Mouse (Mus musculus) forebrain, postnatal 0 days (tissue): Measurements from ENCODE around the gene Rcor1. TPM values are rescaled to one million over a fixed set of nuclear protein-coding genes. Genes with fewer than 3 reads are reported as not detected.
"Not testable (repeated sequence)": the region's sequence is repeated elsewhere in the genome, so short reads cannot be mapped to it uniquely, and the experiment has no call there.

Experiments
- ATAC-seq: fragments of 200-750 bp; cut with Nextera tagmentation; 2 replicates; pipeline ENCODE4 v1.8.0; 2017; ENCODE audit warnings: mild to moderate bottlenecking, moderate library complexity
- DNase-seq: peaks from one replicate; pipeline ENCODE4 v3.0.0-alpha.2; 2015
- H3K27ac ChIP-seq: fragments of 300-500 bp; sonication (generic); 2 replicates; pipeline ENCODE4 v1.5.1; 2014; ENCODE audit warnings: low read depth, mild to moderate bottlenecking, antibody characterized with exemption, low read length, moderate library complexity, mixed read lengths
- H3K27me3 ChIP-seq: fragments of 300-500 bp; sonication (generic); 2 replicates; pipeline ENCODE4 v1.6.1; 2014; ENCODE audit warnings: mild to moderate bottlenecking, low read length, mixed read lengths; ENCODE audit not compliant: insufficient read depth
- H3K36me3 ChIP-seq: fragments of 300-500 bp; sonication (generic); 2 replicates; pipeline ENCODE4 v1.6.1; 2014; ENCODE audit warnings: mild to moderate bottlenecking, moderate library complexity; ENCODE audit not compliant: insufficient read depth
- H3K4me1 ChIP-seq: fragments of 300-500 bp; sonication (generic); 2 replicates; pipeline ENCODE4 v1.6.1; 2014; ENCODE audit warnings: antibody characterized with exemption; ENCODE audit not compliant: insufficient read depth
- H3K4me2 ChIP-seq: fragments of 300-500 bp; sonication (generic); 2 replicates; pipeline ENCODE4 v1.6.1; 2014; ENCODE audit warnings: low read depth, mild to moderate bottlenecking, moderate library complexity
- H3K4me3 ChIP-seq: fragments of 300-500 bp; sonication (generic); 2 replicates; pipeline ENCODE4 v1.5.1; 2014; ENCODE audit warnings: low read depth, low read length, mixed read lengths
- H3K9ac ChIP-seq: fragments of 300-500 bp; sonication (generic); 2 replicates; pipeline ENCODE4 v1.6.1; 2014; ENCODE audit warnings: mild to moderate bottlenecking
- H3K9me3 ChIP-seq: fragments of 300-500 bp; sonication (generic); 2 replicates; pipeline ENCODE4 v1.6.1; 2016; ENCODE audit warnings: low read length
- CTCF ChIP-seq: sonication (generic); IDR thresholded peaks from 2 replicates; pipeline ENCODE4 v1.5.1; 2016; ENCODE audit warnings: antibody characterized with exemption, control low read depth, low read depth
- WGBS: fragments of 180-500 bp; shearing (Covaris S2); extraction: QIAGEN DNeasy Blood & Tissue Kit; methylation state at CpG from one replicate; pipeline ENCODE4 v1.1.7; 2014; 5-methylcytosine and 5-hydroxymethylcytosine counted together
- polyA plus RNA-seq: library from polyadenylated mRNA; unstranded; fragments of >200 nt; fragmentation: Nextera tagmentation; extraction: Ambion mirVana; gene quantifications from 2 replicates; pipeline ENCODE4 v1.2.1, GENCODE M21; 2015
- total RNA-seq: library from RNA; depleted of rRNA; stranded (reverse); fragments of >200 nt; gene quantifications from 2 replicates; pipeline ENCODE4 v1.2.3, GENCODE M21; 2014

Gene Rcor1
- total and polyA plus RNA-seq, 2 experiments from 2014 or later = 4.3 to 16.2 TPM

- Histone ChIP-seq H3K27me3 (no peaks in the 10 kb centered on the region), H3K9ac (no peak overlapping the region), H3K4me2 (no peak overlapping the region), H3K9me3 (no peaks in the 10 kb centered on the region), H3K36me3 (no peaks in the 10 kb centered on the region), H3K4me3 (no peak overlapping the region), H3K4me1 (0 out of 2 replicates have a peak, but pooled peaks cover 3% of the 10 kb centered on the region), H3K27ac (no peak overlapping the region)
- TF ChIP-seq CTCF = no peak
- 94% methylated on average over 13 of the region's 13 CpGs for WGBS
- ATAC-seq = no peak
- no peak for DNase-seq
Observed at GRCm38 (mm10) chr12:111067816-111068215, 28.7 kb downstream of the Rcor1 start.

DNA sequence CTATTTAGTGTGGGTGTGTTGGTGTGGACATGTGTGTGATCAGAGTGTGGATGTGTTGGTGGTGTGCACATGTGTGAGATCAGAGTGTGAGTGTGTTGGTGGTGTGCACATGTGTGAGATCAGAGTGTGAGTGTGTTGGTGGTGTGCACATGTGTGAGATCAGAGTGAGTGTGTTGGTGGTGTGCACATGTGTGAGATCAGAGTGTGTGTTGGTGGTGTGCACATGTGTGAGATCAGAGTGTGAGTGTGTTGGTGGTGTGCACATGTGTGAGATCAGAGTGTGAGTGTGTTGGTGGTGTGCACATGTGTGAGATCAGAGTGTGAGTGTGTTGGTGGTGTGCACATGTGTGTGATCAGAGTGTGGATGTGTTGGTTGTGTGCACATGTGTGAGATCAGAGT is 30.1 kb downstream of the Rcor1 start:
- not testable (repeated sequence) for H3K27ac ChIP-seq, ATAC-seq, H3K4me3 ChIP-seq, H3K4me2 ChIP-seq, H3K4me1 ChIP-seq, H3K27me3 ChIP-seq, DNase-seq, H3K36me3 ChIP-seq, H3K9me3 ChIP-seq, H3K9ac ChIP-seq

DNA sequence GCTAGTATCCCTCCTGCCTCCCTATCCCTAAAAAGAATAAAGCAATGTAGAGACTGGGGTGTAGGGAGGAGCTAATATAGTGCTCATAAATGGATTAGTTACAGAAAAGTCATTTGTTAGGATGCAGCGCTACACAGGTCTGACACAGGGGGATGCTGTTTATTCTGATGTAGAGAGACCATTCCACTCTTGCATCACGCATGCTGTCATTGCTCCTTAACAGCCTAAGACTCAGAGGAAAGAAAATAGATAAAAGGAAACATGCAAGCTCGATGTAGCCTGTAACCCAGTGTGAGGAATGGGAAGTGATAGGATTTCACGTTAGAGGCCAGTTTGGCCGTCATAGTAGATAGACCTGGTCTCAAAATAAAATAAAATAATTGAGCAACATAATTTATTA is 31.9 kb downstream of the Rcor1 start:
- Histone ChIP-seq H3K4me3 (no peak overlapping the region), H3K27ac (no peak overlapping the region), H3K4me1 (no peaks in the 10 kb centered on the region), H3K4me2 (no peak overlapping the region), H3K27me3 (no peaks in the 10 kb centered on the region), H3K36me3 (no peaks in the 10 kb centered on the region), H3K9ac (no peak overlapping the region), H3K9me3 (no peaks in the 10 kb centered on the region)
- DNase-seq (no peak), ATAC-seq (no peak)
- TF ChIP-seq CTCF = no peak
- WGBS = 89% methylated on average over 5 of the region's 5 CpGs

GRCm38 (mm10) chr12:111071477-111072152 is 32.5 kb downstream of the Rcor1 start:
- TF ChIP-seq CTCF = no peak
- Histone ChIP-seq H3K4me1 (no peaks in the 10 kb centered on the region), H3K27me3 (no peaks in the 10 kb centered on the region), H3K4me3 (no peak overlapping the region), H3K27ac (no peak overlapping the region), H3K36me3 (no peaks in the 10 kb centered on the region), H3K4me2 (no peak overlapping the region), H3K9me3 (no peaks in the 10 kb centered on the region), H3K9ac (no peak overlapping the region)
- no peak for DNase-seq
- no peak for ATAC-seq
- 87% methylated on average over 10 of the region's 10 CpGs for WGBS

DNA sequence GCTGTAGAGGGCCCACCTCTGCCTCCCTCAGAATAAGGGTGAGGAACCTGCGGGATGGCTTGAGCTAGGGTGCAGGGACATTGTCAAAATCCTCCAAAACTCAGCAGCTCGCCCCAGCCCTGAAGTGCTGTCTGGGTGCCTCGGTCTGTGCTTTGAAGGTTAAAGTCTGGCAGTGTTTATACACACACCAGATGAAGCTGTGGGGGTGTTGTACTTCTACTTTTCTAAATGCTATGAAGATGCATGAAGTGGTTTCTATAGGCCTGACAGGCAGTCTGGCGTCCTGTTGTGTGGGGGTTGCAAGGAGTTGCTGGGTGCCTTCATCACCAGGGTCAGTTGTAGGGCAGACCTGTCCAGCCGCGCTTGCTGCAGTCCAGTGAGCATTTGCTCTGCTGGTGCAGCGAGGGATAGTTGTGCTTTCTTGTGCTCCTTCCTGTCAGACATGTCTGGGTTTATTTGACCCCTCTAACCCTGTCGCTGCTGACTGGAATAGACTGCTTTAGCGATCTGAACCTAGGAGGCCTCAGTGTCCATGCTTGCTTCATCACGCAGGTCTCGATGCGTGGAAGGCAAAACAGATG is 37.3 kb downstream of the Rcor1 start:
- Histone ChIP-seq H3K36me3 (no peaks in the 10 kb centered on the region), H3K4me2 (no peak overlapping the region), H3K9ac (no peak overlapping the region), H3K4me3 (no peak overlapping the region), H3K27ac (no peak overlapping the region), H3K9me3 (no peaks in the 10 kb centered on the region), H3K4me1 (no peaks in the 10 kb centered on the region), H3K27me3 (no peaks in the 10 kb centered on the region)
- 85% methylated on average over 12 of the region's 12 CpGs for WGBS
- TF ChIP-seq CTCF = no peak
- no peak for ATAC-seq
- DNase-seq = no peak

GRCm38 (mm10) chr12:111085579-111085978 is 46.4 kb downstream of the Rcor1 start:
- ATAC-seq (no peak), DNase-seq (no peak)
- 83% methylated on average over 4 of the region's 4 CpGs for WGBS
- no peak overlapping the region for H3K4me2 ChIP-seq
- no peak overlapping the region for H3K4me3 ChIP-seq
- H3K36me3 ChIP-seq = peaks cover 6% of the 10 kb centered on the region; the same call in 1 of the 2 replicates
- no peak overlapping the region for H3K9ac ChIP-seq
- TF ChIP-seq CTCF = no peak
- no peaks in the 10 kb centered on the region for H3K27me3 ChIP-seq
- H3K27ac ChIP-seq = no peak overlapping the region
- H3K4me1 ChIP-seq = 0 out of 2 replicates have a peak, but pooled peaks cover 2% of the 10 kb centered on the region
- H3K9me3 ChIP-seq = no peaks in the 10 kb centered on the region

GRCm38 (mm10) chr12:111087066-111087465 is 47.9 kb downstream of the Rcor1 start:
- no peak for ATAC-seq
- no peak for TF ChIP-seq CTCF
- WGBS = 91% methylated on average over 1 of the region's 1 CpGs

More at GRCm38 (mm10) chr12:111087066-111087465, 47.9 kb downstream of the Rcor1 start:
- Histone ChIP-seq H3K4me3 (no peak overlapping the region), H3K4me2 (no peak overlapping the region), H3K4me1 (0 out of 2 replicates have a peak, but pooled peaks cover 2% of the 10 kb centered on the region), H3K9me3 (no peaks in the 10 kb centered on the region), H3K36me3 (peaks cover 6% of the 10 kb centered on the region; the same call in 1 of the 2 replicates), H3K27ac (no peak overlapping the region), H3K27me3 (no peaks in the 10 kb centered on the region), H3K9ac (no peak overlapping the region)
- DNase-seq = no peak
